Mouse (Mus musculus) limb, embryonic 14.5 days (tissue): ENCODE results near the gene Ccl17. TPM values are rescaled to one million over a fixed set of nuclear protein-coding genes. Genes with fewer than 3 reads are reported as not detected.

Experiments used
- ATAC-seq: fragments of 200-750 bp; cut with Nextera tagmentation; 2 replicates; pipeline ENCODE4 v1.8.0; 2017; ENCODE audit warnings: low read depth, moderate number of reproducible peaks, moderate TSS enrichment; ENCODE audit not compliant: low FRiP score
- DNase-seq: peaks from one replicate; pipeline ENCODE4 v3.0.0-alpha.2; 2015; ENCODE audit warnings: low spot score
- H3K27ac ChIP-seq: fragments of 300-500 bp; sonication (generic); replicated peaks from 2 replicates; pipeline ENCODE4 v1.5.1; 2014; ENCODE audit warnings: low read depth, mild to moderate bottlenecking, low read length, moderate library complexity, mixed read lengths
- H3K27me3 ChIP-seq: fragments of 300-500 bp; sonication (generic); 2 replicates; pipeline ENCODE4 v1.6.1; 2014; ENCODE audit warnings: low read length, mixed read lengths; ENCODE audit not compliant: control insufficient read depth, insufficient read depth
- H3K36me3 ChIP-seq: fragments of 300-500 bp; sonication (generic); 2 replicates; pipeline ENCODE4 v1.6.1; 2014; ENCODE audit warnings: mild to moderate bottlenecking, low read length, moderate library complexity, mixed read lengths; ENCODE audit not compliant: control insufficient read depth, insufficient read depth
- H3K4me1 ChIP-seq: fragments of 300-500 bp; sonication (generic); 2 replicates; pipeline ENCODE4 v1.6.1; 2014; ENCODE audit warnings: antibody characterized with exemption, low read length, mixed read lengths; ENCODE audit not compliant: control insufficient read depth, insufficient read depth
- H3K4me2 ChIP-seq: fragments of 300-500 bp; sonication (generic); replicated peaks from 2 replicates; pipeline ENCODE4 v1.6.1; 2014; ENCODE audit warnings: low read depth, mild to moderate bottlenecking, low read length, moderate library complexity; ENCODE audit not compliant: severe bottlenecking
- H3K4me3 ChIP-seq: fragments of 300-500 bp; sonication (generic); replicated peaks from 2 replicates; pipeline ENCODE4 v1.5.1; 2014; ENCODE audit warnings: low read length
- H3K9ac ChIP-seq: fragments of 300-500 bp; sonication (generic); 2 replicates; pipeline ENCODE4 v1.6.1; 2014; ENCODE audit warnings: mild to moderate bottlenecking, low read depth, low read length, moderate library complexity; ENCODE audit not compliant: severe bottlenecking
- H3K9me3 ChIP-seq: fragments of 300-500 bp; sonication (generic); 2 replicates; pipeline ENCODE4 v1.6.1; 2016; ENCODE audit warnings: low read length; ENCODE audit not compliant: control insufficient read depth
- POLR2A ChIP-seq: fragments of 200-500 bp; IDR thresholded peaks from 2 replicates; pipeline ENCODE4 v1.8.0; 2012; ENCODE audit warnings: inconsistent platforms, mild to moderate bottlenecking, moderate library complexity, borderline replicate concordance; ENCODE audit not compliant: insufficient read depth, insufficient read length; ENCODE audit errors: extremely low read depth
- WGBS: fragments of 180-500 bp; shearing (Covaris S2); extraction: QIAGEN DNeasy Blood & Tissue Kit; methylation state at CpG from one replicate; pipeline ENCODE4 v1.1.7; 2014; 5-methylcytosine and 5-hydroxymethylcytosine counted together
- polyA plus RNA-seq, 2 experiments: library from polyadenylated mRNA; depleted of rRNA in 1 of 2; stranded (reverse) in 1 of 2; unstranded in 1 of 2; fragments of >200 nt; fragmentation: Nextera tagmentation in 1 of 2; extraction: Ambion mirVana in 1 of 2; gene quantifications; 2 replicates each; pipeline versions ENCODE4 v1.2.1 to v1.2.3; 2012 to 2014

The Ccl17 gene
- polyA plus RNA-seq, 2 experiments = 0.45 to 0.67 TPM

GRCm38 (mm10) chr8:94819671-94820179 is 9.5 kb downstream of the Ccl17 start:
- ATAC-seq (no peak), DNase-seq (no peak)
- H3K27me3 ChIP-seq = no peaks in the 10 kb centered on the region
- H3K27ac ChIP-seq = no peak overlapping the region
- 89% methylated on average over 6 of the region's 6 CpGs for whole genome bisulfite sequencing
- no peak overlapping the region for H3K4me2 ChIP-seq
- H3K4me3 ChIP-seq = no peak overlapping the region
- H3K36me3 ChIP-seq = peaks cover 28% of the 10 kb centered on the region
- H3K9me3 ChIP-seq = no peaks in the 10 kb centered on the region
- TF ChIP-seq POLR2A = no peak
- H3K9ac ChIP-seq = no peak overlapping the region
- no peaks in the 10 kb centered on the region for H3K4me1 ChIP-seq

DNA sequence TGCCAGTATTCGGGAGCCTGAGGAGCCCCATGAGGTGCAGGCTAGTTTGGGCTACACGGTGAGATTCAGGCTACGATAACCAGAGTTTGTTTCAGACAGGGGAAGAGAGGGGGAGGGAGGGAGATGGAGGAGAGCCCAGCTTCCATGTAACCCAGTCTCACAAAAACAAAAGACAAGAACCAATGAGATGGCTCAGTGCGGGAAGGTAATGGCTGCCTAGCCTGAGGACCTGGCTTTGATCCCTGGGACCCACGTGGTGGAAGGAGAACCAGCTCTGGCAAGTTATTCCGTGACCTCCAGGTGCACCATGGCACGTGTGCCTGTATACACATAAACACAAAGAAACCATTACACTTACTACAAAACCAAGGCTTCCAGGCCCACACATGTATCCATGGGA is 10.3 kb downstream of the Ccl17 start:
- ATAC-seq (no peak), DNase-seq (no peak)
- no peak overlapping the region for H3K4me3 ChIP-seq
- WGBS = 72% methylated on average over 7 of the region's 7 CpGs
- no peaks in the 10 kb centered on the region for H3K4me1 ChIP-seq
- no peaks in the 10 kb centered on the region for H3K9me3 ChIP-seq
- H3K4me2 ChIP-seq = no peak overlapping the region
- H3K9ac ChIP-seq = no peak overlapping the region
- no peak for TF ChIP-seq POLR2A
- peaks cover 36% of the 10 kb centered on the region for H3K36me3 ChIP-seq
- no peak overlapping the region for H3K27ac ChIP-seq
- no peaks in the 10 kb centered on the region for H3K27me3 ChIP-seq

- H3K4me3 ChIP-seq = no peak overlapping the region
- no peaks in the 10 kb centered on the region for H3K27me3 ChIP-seq
- no peak overlapping the region for H3K9ac ChIP-seq
- no peak for DNase-seq
- no peak overlapping the region for H3K4me2 ChIP-seq
- H3K4me1 ChIP-seq = no peaks in the 10 kb centered on the region
- WGBS = 91% methylated on average over 2 of the region's 2 CpGs
- no peak overlapping the region for H3K27ac ChIP-seq
- ATAC-seq = no peak
- no peaks in the 10 kb centered on the region for H3K9me3 ChIP-seq
- no peak for TF ChIP-seq POLR2A
- peaks cover 40% of the 10 kb centered on the region for H3K36me3 ChIP-seq
These were observed 11.1 kb downstream of the Ccl17 start for GRCm38 (mm10) chr8:94821381-94821780.

GRCm38 (mm10) chr8:94822637-94823560 is 12.6 kb downstream of the Ccl17 start:
- Histone ChIP-seq H3K4me3 (no peak overlapping the region), H3K4me1 (no peaks in the 10 kb centered on the region), H3K27me3 (no peaks in the 10 kb centered on the region), H3K27ac (no peak overlapping the region), H3K9me3 (no peaks in the 10 kb centered on the region), H3K4me2 (no peak overlapping the region), H3K9ac (no peak overlapping the region), H3K36me3 (peaks cover 51% of the 10 kb centered on the region)
- DNase-seq = peak; percentile 68
- no peak for TF ChIP-seq POLR2A
- WGBS = 77% methylated on average over 23 of the region's 23 CpGs
- ATAC-seq = peak; percentile 49; the same call in 1 of the 2 replicates

- no peak overlapping the region for H3K9ac ChIP-seq
- no peak overlapping the region for H3K27ac ChIP-seq
- DNase-seq (no peak), ATAC-seq (no peak)
- peaks cover 57% of the 10 kb centered on the region for H3K36me3 ChIP-seq
- no peak overlapping the region for H3K4me2 ChIP-seq
- WGBS = 92% methylated on average over 6 of the region's 6 CpGs
- no peaks in the 10 kb centered on the region for H3K9me3 ChIP-seq
- H3K27me3 ChIP-seq = no peaks in the 10 kb centered on the region
- no peaks in the 10 kb centered on the region for H3K4me1 ChIP-seq
- no peak overlapping the region for H3K4me3 ChIP-seq
- no peak for TF ChIP-seq POLR2A
These were observed 14.9 kb downstream of the Ccl17 start for GRCm38 (mm10) chr8:94825170-94825569.
